Mouse (Mus musculus) ES-E14 (cell line): Measurements from ENCODE around the gene Fstl3. TPM values are rescaled to one million over a fixed set of nuclear protein-coding genes. Genes with fewer than 3 reads are reported as not detected.

Experiments used
- DNase-seq: peaks from one replicate; pipeline ENCODE4 v3.0.0-alpha.2; 2013; ENCODE audit warnings: low read depth, low spot score
- H3K27ac ChIP-seq: 2 replicates; pipeline ENCODE4 v1.5.1; 2012; ENCODE audit warnings: low read depth, mild to moderate bottlenecking, low read length, moderate library complexity, mixed read lengths; ENCODE audit not compliant: poor library complexity, insufficient read depth, severe bottlenecking
- H3K36me3 ChIP-seq: 2 replicates; pipeline ENCODE4 v1.6.1; 2012; ENCODE audit warnings: mild to moderate bottlenecking, low read length, moderate library complexity, mixed read lengths; ENCODE audit not compliant: control insufficient read depth, poor library complexity, insufficient read depth, severe bottlenecking
- H3K4me1 ChIP-seq, 2 experiments: fragments of 150-350 bp in 1 of 2; sonication (generic) in 1 of 2; 2 replicates each; pipeline ENCODE4 v1.6.1; 2012; ENCODE audit warnings: low read length in 2 of 2, mild to moderate bottlenecking in 1 of 2, mixed read lengths in 1 of 2; ENCODE audit not compliant: control insufficient read depth in 2 of 2, insufficient read depth in 2 of 2, poor library complexity in 1 of 2
- H3K4me3 ChIP-seq, 2 experiments: fragments of 150-350 bp in 1 of 2; sonication (generic) in 1 of 2; 2 replicates each; pipeline ENCODE4 v1.5.1; 2012; ENCODE audit warnings: low read length in 2 of 2, low read depth in 1 of 2, mild to moderate bottlenecking in 1 of 2, mixed read lengths in 1 of 2; ENCODE audit not compliant: insufficient read depth in 1 of 2, poor library complexity in 1 of 2, severe bottlenecking in 1 of 2
- H3K9ac ChIP-seq: 2 replicates; pipeline ENCODE4 v1.6.1; 2012; ENCODE audit warnings: low read depth, mild to moderate bottlenecking, low read length, mixed read lengths; ENCODE audit not compliant: poor library complexity, insufficient read depth, severe bottlenecking
- H3K9me3 ChIP-seq: fragments of 150-350 bp; sonication (generic); 2 replicates; pipeline ENCODE4 v1.6.1; 2012; ENCODE audit warnings: low read depth, mild to moderate bottlenecking, low read length; ENCODE audit not compliant: control insufficient read depth, insufficient read depth
- CHD2 ChIP-seq: IDR thresholded peaks from 2 replicates; pipeline ENCODE4 v1.6.1; 2014; ENCODE audit warnings: mild to moderate bottlenecking, low read depth, low read length, inconsistent platforms
- HCFC1 ChIP-seq: IDR thresholded peaks from 2 replicates; pipeline ENCODE4 v1.6.1; 2012; ENCODE audit warnings: low read length, inconsistent platforms, borderline replicate concordance; ENCODE audit not compliant: insufficient read depth
- MAFK ChIP-seq: IDR thresholded peaks from 2 replicates; pipeline ENCODE4 v1.6.1; 2014; ENCODE audit warnings: mild to moderate bottlenecking, low read depth, low read length, inconsistent platforms; ENCODE audit not compliant: insufficient read depth
- ZC3H11A ChIP-seq: IDR thresholded peaks from 2 replicates; pipeline ENCODE4 v1.6.1; 2012; ENCODE audit warnings: low read depth, mild to moderate bottlenecking, inconsistent platforms, low read length, borderline replicate concordance
- ZNF384 ChIP-seq: IDR thresholded peaks from 2 replicates; pipeline ENCODE4 v1.6.1; 2012; ENCODE audit warnings: low read depth, low read length, inconsistent platforms
- in situ Hi-C, 2 experiments: fragments of 600-800 bp; cut with MboI; formaldehyde crosslinking; loops; one replicate each; pipeline ENCODE4 v1.15.1; 2025; ENCODE audit warnings: low sequenced_read_pairs in 2 of 2, inconsistent platforms in 1 of 2; ENCODE audit not compliant: unreplicated experiment in 2 of 2
- total RNA-seq: library from RNA; depleted of rRNA; stranded (reverse); fragments of 300-350 nt; gene quantifications from 2 replicates; pipeline ENCODE4 v1.2.3, GENCODE M21; 2012; rRNA removed

Gene Fstl3
- total RNA-seq, 1 experiment: 7.1 TPM

GRCm38 (mm10) chr10:79822372-79822771, 45.3 kb downstream of the Fstl3 start:
- Histone ChIP-seq H3K9me3 (no peaks in the 10 kb centered on the region), H3K4me3 (no peak overlapping the region), H3K4me1 (peaks cover 4 to 34% of the 10 kb centered on the region in 2 experiments; a peak in 3 of 4 replicates), H3K36me3 (no peaks in the 10 kb centered on the region), H3K9ac (peak overlapping the region; percentile 35; the same call in 1 of the 2 replicates), H3K27ac (no peak overlapping the region)
- in situ Hi-C loops: no loop called here
- TF ChIP-seq MAFK (no peak), HCFC1 (no peak), CHD2 (no peak), ZC3H11A (no peak), ZNF384 (no peak)
- DNase-seq: no peak

GRCm38 (mm10) chr10:79823011-79823410, 45.9 kb downstream of the Fstl3 start:
- no peak overlapping the region for H3K9ac ChIP-seq
- in situ Hi-C loops: no loop called here
- no peak overlapping the region for H3K27ac ChIP-seq
- no peak for TF ChIP-seq ZNF384
- no peak for TF ChIP-seq MAFK
- no peak for DNase-seq
- peaks cover 4 to 34% of the 10 kb centered on the region in 2 experiments; a peak in 3 of 4 replicates for H3K4me1 ChIP-seq
- H3K36me3 ChIP-seq: no peaks in the 10 kb centered on the region
- no peaks in the 10 kb centered on the region for H3K9me3 ChIP-seq
- H3K4me3 ChIP-seq: no peak overlapping the region

DNA sequence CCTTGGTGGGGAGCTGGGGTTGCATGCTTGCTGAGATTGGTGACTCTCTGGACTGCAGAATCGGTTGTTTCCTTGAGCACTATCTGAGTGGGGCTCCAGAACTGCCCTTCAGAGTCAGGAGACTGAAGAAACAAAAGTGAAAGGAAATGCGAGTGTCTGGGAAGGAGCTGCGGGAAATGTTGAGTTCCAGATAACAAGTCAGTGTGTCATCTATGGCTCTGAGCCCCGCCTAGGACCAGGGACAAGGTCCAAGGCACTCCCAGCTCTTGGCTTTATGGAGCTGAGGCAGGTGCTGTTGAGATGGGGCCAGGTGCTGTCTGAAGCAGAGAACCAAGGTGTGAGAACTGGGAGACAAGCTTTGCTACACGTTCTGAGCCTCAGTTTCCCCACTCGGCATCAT, 47.3 kb downstream of the Fstl3 start:
- Histone ChIP-seq H3K36me3 (no peaks in the 10 kb centered on the region), H3K9me3 (no peaks in the 10 kb centered on the region), H3K4me3 (no peak overlapping the region), H3K4me1 (peaks cover 4 to 33% of the 10 kb centered on the region in 2 experiments; a peak in 3 of 4 replicates), H3K9ac (no peak overlapping the region), H3K27ac (no peak overlapping the region)
- TF ChIP-seq MAFK (no peak), HCFC1 (no peak), ZC3H11A (no peak), CHD2 (no peak), ZNF384 (no peak)
- DNase-seq: no peak
- in situ Hi-C loops: no loop called here

DNA sequence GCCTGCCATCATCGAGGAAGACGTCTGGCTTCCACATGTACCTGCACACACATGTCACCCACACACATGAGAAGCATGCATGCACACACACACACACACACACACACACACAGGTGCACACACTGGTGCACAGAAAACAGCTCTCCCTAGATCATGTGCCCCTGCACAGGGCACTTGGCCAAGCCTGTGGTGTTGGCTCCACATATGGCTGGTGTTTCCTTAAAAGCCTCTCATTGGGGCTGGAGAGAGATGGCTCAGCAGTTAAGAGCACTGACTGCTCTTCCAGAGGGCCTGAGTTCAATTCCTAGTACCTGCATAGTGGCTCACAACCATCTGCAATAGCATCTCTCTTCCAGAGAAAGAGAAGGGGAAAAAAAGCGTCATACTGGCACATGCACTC, 54.5 kb downstream of the Fstl3 start:
- no peaks in the 10 kb centered on the region for H3K9me3 ChIP-seq
- no peak overlapping the region for H3K4me3 ChIP-seq
- in situ Hi-C loops: no loop called here
- no peak for TF ChIP-seq MAFK
- no peak for TF ChIP-seq HCFC1
- H3K36me3 ChIP-seq: no peaks in the 10 kb centered on the region
- no peak overlapping the region for H3K27ac ChIP-seq
- peaks cover 0 to 3% of the 10 kb centered on the region in 2 experiments; a peak in 1 of 4 replicates for H3K4me1 ChIP-seq
- H3K9ac ChIP-seq: no peak overlapping the region
- no peak for DNase-seq

Other genes starting within 250 kb of the Fstl3 start
- gene Plpp2, start 243.5 kb upstream of the Fstl3 start, total RNA-seq: 27.2 and 32.2 TPM in 2 replicates
- 58.5 and 89.6 TPM in 2 replicates for gene Mier2, start 222.1 kb upstream of the Fstl3 start, total RNA-seq
- not detected in 2 replicates for gene Theg, start 189.9 kb upstream of the Fstl3 start, total RNA-seq
- 0.31 and 0.58 TPM in 2 replicates for gene C2cd4c, start 163.2 kb upstream of the Fstl3 start, total RNA-seq
- gene Shc2, start 139.4 kb upstream of the Fstl3 start, total RNA-seq: 4.3 and 8.6 TPM in 2 replicates
- not detected in 2 replicates for gene Odf3l2, start 131.5 kb upstream of the Fstl3 start, total RNA-seq
- 2.7 and 6.3 TPM in 2 replicates for gene Madcam1, start 112.7 kb upstream of the Fstl3 start, total RNA-seq
- 29.9 and 46.7 TPM in 2 replicates for gene Tpgs1, start 107.9 kb upstream of the Fstl3 start, total RNA-seq
- gene Cdc34, start 95.1 kb upstream of the Fstl3 start, total RNA-seq: 491 and 507 TPM in 2 replicates
- gene Gzmm, start 88.3 kb upstream of the Fstl3 start, total RNA-seq: 2.5 and 4.5 TPM in 2 replicates
- 858 and 1,196 TPM in 2 replicates for gene Bsg, start 72.8 kb upstream of the Fstl3 start, total RNA-seq
- gene Hcn2, start 60.6 kb upstream of the Fstl3 start, total RNA-seq: 5.0 and 11.8 TPM in 2 replicates
- 109 and 159 TPM in 2 replicates for gene Polrmt, start 30.7 kb upstream of the Fstl3 start, total RNA-seq
- gene Fgf22, start 22.2 kb upstream of the Fstl3 start, total RNA-seq: 1.5 and 1.9 TPM in 2 replicates
- gene Rnf126, start 10.3 kb upstream of the Fstl3 start, total RNA-seq: 66.7 and 70.8 TPM in 2 replicates
- gene Prss57, start 13.7 kb downstream of the Fstl3 start, total RNA-seq: 0.27 and 0.37 TPM in 2 replicates
- gene Palm, start 16.3 kb downstream of the Fstl3 start, total RNA-seq: 10.7 and 12.7 TPM in 2 replicates
- 1.7 and 2.2 TPM in 2 replicates for gene Misp, start 43.7 kb downstream of the Fstl3 start, total RNA-seq
- gene Ptbp1, start 77.2 kb downstream of the Fstl3 start, total RNA-seq: 403 and 408 TPM in 2 replicates
- gene Prtn3, start 97.2 kb downstream of the Fstl3 start, total RNA-seq: 1.0 and 1.3 TPM in 2 replicates
- gene Plppr3, start 97.4 kb downstream of the Fstl3 start, total RNA-seq: 3.7 and 7.8 TPM in 2 replicates
- gene Elane, start 109.0 kb downstream of the Fstl3 start, total RNA-seq: not detected in 2 replicates
- not detected in 2 replicates for gene Cfd, start 113.6 kb downstream of the Fstl3 start, total RNA-seq
- gene Med16, start 131.7 kb downstream of the Fstl3 start, total RNA-seq: 21.0 and 24.9 TPM in 2 replicates
- 2.3 and 8.3 TPM in 2 replicates for gene Gm26602, start 133.6 kb downstream of the Fstl3 start, total RNA-seq
- 0.85 and 2.4 TPM in 2 replicates for gene Kiss1r, start 139.7 kb downstream of the Fstl3 start, total RNA-seq
- 24.0 and 28.2 TPM in 2 replicates for gene R3hdm4, start 143.9 kb downstream of the Fstl3 start, total RNA-seq
- gene Arid3a, start 149.8 kb downstream of the Fstl3 start, total RNA-seq: 10.8 and 16.3 TPM in 2 replicates
- gene Wdr18, start 182.9 kb downstream of the Fstl3 start, total RNA-seq: 155 and 195 TPM in 2 replicates
- gene Grin3b, start 193.4 kb downstream of the Fstl3 start, total RNA-seq: 0.36 and 0.74 TPM in 2 replicates
- 127 and 220 TPM in 2 replicates for gene Tmem259, start 207.1 kb downstream of the Fstl3 start, total RNA-seq
- gene Cnn2, start 211.3 kb downstream of the Fstl3 start, total RNA-seq: 94.1 and 159 TPM in 2 replicates
- gene Abca7, start 219.2 kb downstream of the Fstl3 start, total RNA-seq: 8.8 and 18.9 TPM in 2 replicates
- 17.0 and 20.9 TPM in 2 replicates for gene Arhgap45, start 239.4 kb downstream of the Fstl3 start, total RNA-seq